Mouse (Mus musculus): Measurements from ENCODE around the gene Eif4g1.

GRCm38 (mm10) chr16:20637410-20637809, 30.7 kb upstream of the Eif4g1 start:
- TF ChIP-seq CTCF (IDR thresholded peaks at IDR 0.05; ENCODE audit: low read depth) = no peak
- TF ChIP-seq EP300 (IDR thresholded peaks at IDR 0.05; ENCODE audit: low read depth) = no peak
